Mouse (Mus musculus) heart, embryonic 14.5 days (tissue): ENCODE results near the gene Gm4779. TPM values are rescaled to one million over a fixed set of nuclear protein-coding genes. Genes with fewer than 3 reads are reported as not detected.

Source experiments
- polyA plus RNA-seq: library from polyadenylated mRNA; unstranded; fragments of >200 nt; fragmentation: Nextera tagmentation; extraction: Ambion mirVana; gene quantifications from 2 replicates; pipeline ENCODE4 v1.2.1, GENCODE M21; 2014

The Gm4779 gene
- polyA plus RNA-seq, 1 experiment from 2014 or later: not detected

Other genes with a start within 250 kb of the Gm4779 start
- gene Ogt, start 154.4 kb downstream of the Gm4779 start, polyA plus RNA-seq: 133 and 138 TPM in 2 replicates
- 0.15 and 0.19 TPM in 2 replicates for gene Cxcr3, start 60.2 kb downstream of the Gm4779 start, polyA plus RNA-seq
- gene 8030474K03Rik, start 233 bp upstream of the Gm4779 start, polyA plus RNA-seq: 0.27 TPM in 1 of 2 replicates, not detected in the other
- gene Nhsl2, start 55.0 kb upstream of the Gm4779 start, polyA plus RNA-seq: 12.4 and 15.5 TPM in 2 replicates